In the genomic region with DNA sequence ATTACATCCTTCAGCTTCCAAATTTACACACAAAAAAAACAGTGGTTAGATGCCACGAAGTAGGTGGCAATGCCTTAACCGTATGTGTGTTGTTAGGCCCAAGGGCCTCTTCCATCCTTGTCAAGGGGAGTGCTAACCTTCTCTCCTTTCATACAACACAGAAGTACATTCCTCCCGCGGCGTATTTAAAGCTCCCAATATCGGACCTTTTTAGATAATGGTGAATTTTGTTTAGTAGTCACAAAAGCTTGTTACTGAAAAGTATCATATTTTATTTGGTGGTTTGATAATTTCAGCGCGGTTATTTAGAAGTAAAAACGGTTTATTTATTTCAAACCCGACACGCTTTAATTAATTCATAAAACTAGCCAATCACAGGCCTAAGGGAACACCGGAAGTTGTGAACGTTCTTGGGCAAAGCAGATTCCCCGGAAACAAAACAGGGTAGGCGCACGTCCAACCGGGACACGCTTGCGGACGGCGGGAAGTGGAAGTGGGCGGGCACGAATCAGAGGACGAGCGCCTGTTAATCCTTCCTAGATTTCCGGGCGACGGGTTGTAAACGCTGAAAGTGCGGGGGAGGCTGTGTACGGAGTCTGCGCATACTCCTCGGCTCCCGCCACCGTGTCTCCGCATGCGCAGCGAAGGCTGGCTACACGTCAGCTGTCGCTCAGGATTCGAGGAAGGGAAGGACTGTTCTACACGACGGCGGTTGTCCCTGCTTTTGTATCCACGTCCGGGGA, we compare ENCODE assay signal across 8 mouse cellular contexts. TPM values are rescaled to one million over a fixed set of nuclear protein-coding genes. Genes with fewer than 3 reads are reported as not detected.
DNase-seq lines count a peak whose midpoint lies in the region; ATAC-seq lines count a peak whose summit lies in the region.

No protein-coding gene starts in this region.

- H3K4me1 ChIP-seq in hindbrain, embryonic 11.5 days (replicated peaks; ENCODE audit: control insufficient read depth, insufficient read depth, low read length): peaks cover 4% of the 10 kb centered on the region; the same call in 1 of the 2 replicates

- peak overlapping the region; percentile 55 for H3K9ac ChIP-seq in hindbrain, embryonic 11.5 days (ENCODE audit: low read depth, low read length)

- H3K27ac ChIP-seq in hindbrain, embryonic 11.5 days (ENCODE audit: low read depth, low read length): peak overlapping the region; percentile 78

- under 1% methylated on average over 46 of the region's 46 CpGs for WGBS in hindbrain, embryonic 11.5 days

- H3K4me2 ChIP-seq in hindbrain, embryonic 11.5 days (replicated peaks; ENCODE audit: low read depth, low read length): peak overlapping the region; percentile 66

- H3K27me3 ChIP-seq in hindbrain, embryonic 11.5 days (ENCODE audit: control insufficient read depth, insufficient read depth, low read length): no peaks in the 10 kb centered on the region

- no peaks in the 10 kb centered on the region for H3K9me3 ChIP-seq in hindbrain, embryonic 11.5 days (ENCODE audit: control insufficient read depth, low read length)

- peak; percentile 98 for DNase-seq in Muller cell, postnatal 12 days (ENCODE audit: inconsistent ontology term)
- peak; percentile 100 for DNase-seq in cerebellum, adult 9-11 months
- DNase-seq in frontal cortex, adult 2 months (ENCODE audit: extremely low spot score in 1 of 2, low spot score in 1 of 2): peak; percentile 99 to 100
- peak; percentile 93 for DNase-seq in hindbrain, embryonic 11.5 days (ENCODE audit: low spot score)
- DNase-seq in layer of hippocampus, postnatal 10 days (ENCODE audit: low spot score in 2 of 2): peak; percentile 98 to 99
- DNase-seq in lung, postnatal 10 days: peak; percentile 99
- peak; percentile 96 for DNase-seq in ovary, postnatal 36 days (ENCODE audit: low spot score)
- DNase-seq in thymus, postnatal 25 days: peak; percentile 92

- H3K4me3 ChIP-seq in hindbrain, embryonic 11.5 days (ENCODE audit: low read depth, low read length): peak overlapping the region; percentile 40

- peak; percentile 99 for ATAC-seq in hindbrain, embryonic 11.5 days (ENCODE audit: low FRiP score)

- peaks cover 2% of the 10 kb centered on the region; the same call in 1 of the 2 replicates for H3K36me3 ChIP-seq in hindbrain, embryonic 11.5 days (ENCODE audit: control insufficient read depth, insufficient read depth, low read length)

RNA-seq across cellular contexts. Expression of a gene that starts 25.0 kb away (rescaled TPM):
- polyA plus RNA-seq in frontal cortex, adult 2 months (2012; rRNA removed): 27.8 and 31.8 TPM in 2 replicates
- polyA plus RNA-seq in hindbrain, embryonic 11.5 days (2014; fragmentation: Nextera tagmentation; extraction: Ambion mirVana): 58.6 and 62.5 TPM in 2 replicates
- 10 to 100 TPM; 42.8 to 44.2 TPM for total RNA-seq in layer of hippocampus, postnatal 10 days (2021)

RNA-seq across cellular contexts. Expression of a gene that starts 32.5 kb away (rescaled TPM):
- polyA plus RNA-seq in frontal cortex, adult 2 months (2012; rRNA removed): 25.8 and 29.6 TPM in 2 replicates
- polyA plus RNA-seq in hindbrain, embryonic 11.5 days (2014; fragmentation: Nextera tagmentation; extraction: Ambion mirVana): 160 and 161 TPM in 2 replicates
- total RNA-seq in layer of hippocampus, postnatal 10 days (2021): 10 to 100 TPM; 79.7 to 80.2 TPM

Comparison
In these comparisons a context has a peak if more than half of its experiments do, and no peak if none do; other contexts are left out.
1. Peak in every context shown above with its lines: DNase-seq, ATAC-seq, H3K4me3 ChIP-seq and H3K27ac ChIP-seq.